Mouse (Mus musculus) hindbrain, embryonic 13.5 days (tissue): ENCODE data around the gene Smarcd3. TPM values are rescaled to one million over a fixed set of nuclear protein-coding genes. Genes with fewer than 3 reads are reported as not detected.

Experiments
- ATAC-seq: fragments of 200-750 bp; cut with Nextera tagmentation; 2 replicates; pipeline ENCODE4 v1.8.0; 2017; ENCODE audit warnings: moderate TSS enrichment; ENCODE audit not compliant: low FRiP score
- H3K27ac ChIP-seq: fragments of 300-500 bp; sonication (generic); 2 replicates; pipeline ENCODE4 v1.5.1; 2015; ENCODE audit warnings: inconsistent platforms, mild to moderate bottlenecking, moderate library complexity
- H3K27me3 ChIP-seq: fragments of 300-500 bp; sonication (generic); 2 replicates; pipeline ENCODE4 v1.6.1; 2015; ENCODE audit warnings: mild to moderate bottlenecking, inconsistent platforms
- H3K36me3 ChIP-seq: fragments of 300-500 bp; sonication (generic); 2 replicates; pipeline ENCODE4 v1.6.1; 2015; ENCODE audit warnings: mild to moderate bottlenecking, inconsistent platforms
- H3K4me1 ChIP-seq: fragments of 300-500 bp; sonication (generic); replicated peaks from 2 replicates; pipeline ENCODE4 v1.6.1; 2015; ENCODE audit warnings: inconsistent platforms
- H3K4me2 ChIP-seq: fragments of 300-500 bp; sonication (generic); 2 replicates; pipeline ENCODE4 v1.6.1; 2015; ENCODE audit warnings: inconsistent platforms, mild to moderate bottlenecking, moderate library complexity
- H3K4me3 ChIP-seq: fragments of 300-500 bp; sonication (generic); 2 replicates; pipeline ENCODE4 v1.5.1; 2015; ENCODE audit warnings: mild to moderate bottlenecking, inconsistent platforms
- H3K9ac ChIP-seq: fragments of 300-500 bp; sonication (generic); 2 replicates; pipeline ENCODE4 v1.6.1; 2015; ENCODE audit warnings: mild to moderate bottlenecking, inconsistent platforms
- H3K9me3 ChIP-seq: fragments of 300-500 bp; sonication (generic); 2 replicates; pipeline ENCODE4 v1.6.1; 2016; ENCODE audit warnings: inconsistent platforms
- WGBS: fragments of 180-500 bp; shearing (Covaris S2); methylation state at CpG from one replicate; pipeline ENCODE4 v1.1.7; 2015; 5-methylcytosine and 5-hydroxymethylcytosine counted together
- polyA plus RNA-seq: library from polyadenylated mRNA; unstranded; fragments of >200 nt; fragmentation: Nextera tagmentation; extraction: Ambion mirVana; gene quantifications from 2 replicates; pipeline ENCODE4 v1.2.1, GENCODE M21; 2015

The Smarcd3 gene
- polyA plus RNA-seq, 1 experiment from 2014 or later, result 87.6 TPM

DNA sequence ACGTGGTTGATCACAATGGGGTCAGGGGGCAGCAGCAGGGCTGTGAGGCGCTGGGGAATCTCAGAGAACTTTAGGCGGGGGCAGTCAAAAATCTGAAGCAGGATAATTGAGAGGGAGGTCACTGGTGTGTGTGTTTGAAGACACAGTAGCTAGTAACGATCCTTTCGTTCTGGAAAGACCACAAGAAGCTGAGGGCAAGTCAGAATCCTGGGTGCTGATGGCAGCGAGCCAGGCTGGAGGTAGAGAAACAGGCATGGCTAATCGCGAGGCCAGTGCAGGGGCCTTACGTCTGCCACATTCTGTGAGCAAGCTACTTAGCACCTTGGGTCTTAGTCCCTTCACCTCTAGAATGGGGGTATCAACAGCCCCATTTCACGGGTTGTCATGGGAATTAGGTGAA is 30.3 kb downstream of the Smarcd3 start:
- peaks cover 56% of the 10 kb centered on the region for H3K4me1 ChIP-seq
- ATAC-seq, result no peak
- WGBS, result 75% methylated on average over 10 of the region's 10 CpGs
- peaks cover 62% of the 10 kb centered on the region for H3K36me3 ChIP-seq
- H3K27ac ChIP-seq, result no peak overlapping the region
- no peak overlapping the region for H3K4me3 ChIP-seq
- H3K27me3 ChIP-seq, result peaks cover 20% of the 10 kb centered on the region
- no peak overlapping the region for H3K9ac ChIP-seq
- no peak overlapping the region for H3K4me2 ChIP-seq
- no peaks in the 10 kb centered on the region for H3K9me3 ChIP-seq

DNA sequence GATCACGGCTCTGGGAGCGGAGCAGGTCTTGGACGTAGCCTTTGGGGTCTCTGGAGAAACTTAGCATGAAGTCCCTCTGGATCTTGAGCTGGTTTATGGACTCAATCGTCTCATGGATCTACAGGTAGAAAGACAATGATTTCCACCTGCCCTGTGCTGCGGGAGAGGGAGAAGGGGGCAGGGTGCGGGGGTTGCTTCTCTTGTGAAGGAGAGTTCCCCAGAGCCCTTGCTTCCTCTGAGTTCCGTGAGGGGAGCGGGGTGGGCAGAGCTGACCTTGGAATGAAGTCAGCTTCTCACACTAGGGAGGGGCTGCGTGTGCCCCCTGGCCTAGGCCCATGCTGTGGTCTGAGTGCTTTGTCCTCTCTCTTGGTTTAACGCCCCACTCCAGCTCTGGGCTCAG is 31.0 kb downstream of the Smarcd3 start:
- H3K27ac ChIP-seq, result no peak overlapping the region
- peaks cover 20% of the 10 kb centered on the region for H3K27me3 ChIP-seq
- H3K9ac ChIP-seq, result no peak overlapping the region
- H3K4me1 ChIP-seq, result peaks cover 56% of the 10 kb centered on the region
- peaks cover 69% of the 10 kb centered on the region for H3K36me3 ChIP-seq
- no peaks in the 10 kb centered on the region for H3K9me3 ChIP-seq
- 81% methylated on average over 10 of the region's 10 CpGs for WGBS
- no peak overlapping the region for H3K4me3 ChIP-seq
- no peak overlapping the region for H3K4me2 ChIP-seq
- no peak for ATAC-seq

DNA sequence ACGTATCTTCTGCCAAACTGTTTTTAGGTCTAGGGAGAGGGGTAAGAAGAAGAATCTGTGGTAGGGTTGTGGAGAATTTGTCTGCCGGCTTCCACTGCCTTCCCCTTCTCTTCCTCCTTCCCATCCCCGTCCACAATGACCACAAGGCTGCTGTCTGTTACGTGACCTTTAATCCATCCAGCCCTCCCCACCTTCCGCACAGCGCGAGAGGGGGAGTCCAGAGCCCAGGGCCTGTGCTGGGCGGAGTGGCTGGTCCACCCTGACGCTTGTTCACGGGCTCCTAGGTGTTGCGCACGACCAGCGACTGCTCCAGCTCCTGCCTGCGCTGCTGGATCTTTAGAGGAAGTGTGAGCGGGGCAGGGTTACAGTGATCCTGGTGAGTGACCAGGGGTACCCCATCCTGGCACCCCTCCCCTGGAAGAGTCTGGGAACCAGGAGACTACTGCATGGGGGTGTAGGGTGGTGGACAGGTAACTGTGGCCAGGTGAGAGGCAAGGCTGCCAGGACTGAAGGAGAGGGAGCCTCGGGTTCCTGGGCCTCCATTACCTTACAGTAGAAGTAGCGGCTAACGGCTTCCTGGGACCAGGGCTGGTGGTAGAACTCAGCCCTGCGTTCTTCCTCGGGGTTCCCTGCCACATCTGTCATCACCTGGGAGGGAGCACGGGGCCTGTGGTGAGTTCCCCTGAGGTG is 31.6 kb downstream of the Smarcd3 start:
- peaks cover 56% of the 10 kb centered on the region for H3K4me1 ChIP-seq
- no peaks in the 10 kb centered on the region for H3K9me3 ChIP-seq
- H3K4me3 ChIP-seq, result no peak overlapping the region
- no peak overlapping the region for H3K4me2 ChIP-seq
- no peak for ATAC-seq
- peaks cover 71% of the 10 kb centered on the region for H3K36me3 ChIP-seq
- peak overlapping the region; percentile 53; the same call in 1 of the 2 replicates for H3K9ac ChIP-seq
- WGBS, result 68% methylated on average over 21 of the region's 21 CpGs
- no peak overlapping the region for H3K27ac ChIP-seq
- peaks cover 20% of the 10 kb centered on the region for H3K27me3 ChIP-seq

DNA sequence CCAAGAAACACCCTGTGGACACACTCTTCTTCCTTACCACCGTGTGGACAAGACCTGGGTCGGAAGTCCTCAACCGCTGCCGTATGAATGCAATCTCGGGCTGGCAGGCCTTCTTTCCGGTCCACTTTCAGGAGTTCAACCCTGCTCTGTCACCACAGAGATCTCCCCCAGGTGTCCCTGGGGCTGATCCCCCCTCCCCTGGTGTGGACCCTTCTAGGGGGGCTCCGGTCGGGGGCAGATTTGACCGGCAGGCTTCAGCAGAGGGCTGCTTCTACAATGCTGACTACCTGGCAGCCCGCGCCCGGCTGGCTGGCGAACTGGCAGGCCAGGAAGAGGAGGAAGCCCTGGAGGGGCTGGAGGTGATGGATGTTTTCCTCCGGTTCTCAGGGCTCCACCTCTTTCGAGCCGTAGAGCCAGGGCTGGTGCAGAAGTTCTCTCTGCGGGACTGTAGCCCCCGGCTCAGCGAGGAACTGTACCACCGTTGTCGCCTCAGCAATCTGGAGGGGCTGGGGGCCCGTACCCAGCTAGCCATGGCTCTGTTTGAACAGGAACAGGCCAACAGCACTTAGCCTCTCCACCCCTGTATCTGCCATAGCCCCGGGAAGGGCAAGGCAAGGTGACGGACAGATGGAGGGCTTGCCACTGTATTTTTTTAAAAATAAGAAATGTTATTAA is 32.3 kb downstream of the Smarcd3 start:
- Histone ChIP-seq H3K4me1 (peaks cover 58% of the 10 kb centered on the region), H3K9ac (peak overlapping the region; percentile 53), H3K4me3 (no peak overlapping the region), H3K36me3 (peaks cover 71% of the 10 kb centered on the region), H3K27me3 (peaks cover 20% of the 10 kb centered on the region), H3K4me2 (no peak overlapping the region), H3K27ac (no peak overlapping the region), H3K9me3 (no peaks in the 10 kb centered on the region)
- WGBS, result 50% methylated on average over 24 of the region's 24 CpGs
- ATAC-seq, result no peak

- no peak for ATAC-seq
- Histone ChIP-seq H3K4me1 (peaks cover 52% of the 10 kb centered on the region), H3K27me3 (peaks cover 20% of the 10 kb centered on the region), H3K36me3 (peaks cover 71% of the 10 kb centered on the region), H3K9me3 (no peaks in the 10 kb centered on the region), H3K4me3 (0 out of 2 replicates have a peak overlapping the region, but pooled peaks have one; percentile 2), H3K9ac (peak overlapping the region; percentile 35; the same call in 1 of the 2 replicates), H3K4me2 (peak overlapping the region; percentile 21; the same call in 1 of the 2 replicates), H3K27ac (no peak overlapping the region)
- 23% methylated on average over 23 of the region's 23 CpGs for WGBS
These were observed 32.9 kb downstream of the Smarcd3 start for GRCm38 (mm10) chr5:24591268-24591721.

DNA sequence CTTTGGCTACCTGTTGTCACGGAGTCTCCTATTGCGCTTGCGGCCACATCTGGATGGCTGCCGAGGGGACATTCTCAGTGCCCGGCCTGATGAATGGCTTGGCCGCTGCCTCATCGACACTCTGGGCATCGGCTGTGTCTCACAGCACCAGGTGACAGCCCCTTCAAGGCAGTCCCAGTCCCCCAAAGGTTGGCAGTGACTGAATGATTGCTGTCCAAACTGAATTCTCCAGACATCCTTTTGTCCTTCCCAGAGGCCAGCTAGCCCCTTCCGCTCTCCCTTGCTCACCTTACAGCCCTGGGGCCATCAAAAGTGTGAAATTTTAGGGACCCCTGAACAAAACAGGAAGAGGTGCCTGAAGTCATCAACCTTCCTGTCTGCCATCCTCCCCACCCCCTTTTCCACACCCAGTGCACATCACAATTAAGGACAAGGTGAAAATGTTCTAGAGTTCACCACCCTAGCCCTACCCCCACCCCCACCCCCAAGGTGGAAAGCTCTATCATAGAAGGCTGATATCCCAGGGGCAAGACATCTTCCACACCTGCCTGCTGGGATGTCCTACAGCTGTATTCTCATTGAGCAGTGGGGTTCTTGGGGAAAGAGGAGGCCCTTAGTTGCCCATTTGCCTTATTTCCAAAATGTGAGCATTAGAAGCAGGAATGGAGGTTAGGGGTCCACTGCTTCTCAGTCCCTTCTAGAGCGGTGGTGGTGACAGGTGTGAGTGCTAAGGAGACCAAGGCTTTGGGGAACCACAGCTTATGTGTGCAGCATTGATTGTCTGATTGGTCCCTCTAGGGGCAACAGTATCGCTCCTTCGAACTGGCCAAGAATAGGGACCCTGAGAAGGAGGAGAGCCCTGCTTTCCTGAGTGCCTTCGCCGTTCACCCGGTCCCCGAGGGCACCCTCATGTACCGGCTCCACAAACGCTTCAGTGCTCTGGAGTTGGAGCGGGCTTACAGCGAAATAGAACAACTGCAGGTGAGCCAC is 34.4 kb downstream of the Smarcd3 start:
- no peak overlapping the region for H3K9ac ChIP-seq
- H3K4me3 ChIP-seq, result no peak overlapping the region
- no peaks in the 10 kb centered on the region for H3K9me3 ChIP-seq
- H3K36me3 ChIP-seq, result peaks cover 57% of the 10 kb centered on the region
- H3K4me1 ChIP-seq, result peaks cover 42% of the 10 kb centered on the region
- WGBS, result 90% methylated on average over 20 of the region's 20 CpGs
- H3K4me2 ChIP-seq, result no peak overlapping the region
- no peak for ATAC-seq
- peaks cover 20% of the 10 kb centered on the region for H3K27me3 ChIP-seq
- no peak overlapping the region for H3K27ac ChIP-seq

DNA sequence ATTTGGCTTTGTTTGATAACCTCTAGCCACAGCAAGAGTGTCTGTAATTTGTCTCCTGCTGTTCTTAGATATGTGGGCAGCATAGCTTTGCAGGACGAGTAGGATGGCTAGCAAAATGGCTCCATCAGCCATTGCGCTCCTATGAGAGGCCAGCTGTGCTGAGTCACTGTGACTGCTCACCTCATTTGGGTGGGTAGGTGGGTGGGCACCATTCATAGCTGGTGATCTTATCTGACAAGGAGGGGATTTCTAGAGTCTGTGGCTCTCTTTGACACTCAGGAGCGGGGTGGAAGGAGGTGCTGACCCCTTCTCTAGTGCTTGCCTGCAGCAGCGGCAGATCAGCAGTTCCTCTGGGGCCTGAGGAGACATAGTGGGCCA is 37.0 kb downstream of the Smarcd3 start:
- H3K27me3 ChIP-seq, result peaks cover 16% of the 10 kb centered on the region
- ATAC-seq, result peak; percentile 33; the same call in 1 of the 2 replicates
- H3K4me1 ChIP-seq, result peaks cover 40% of the 10 kb centered on the region
- H3K27ac ChIP-seq, result peak overlapping the region; percentile 86
- H3K36me3 ChIP-seq, result peaks cover 34% of the 10 kb centered on the region
- peak overlapping the region; percentile 88 for H3K9ac ChIP-seq
- no peaks in the 10 kb centered on the region for H3K9me3 ChIP-seq
- H3K4me2 ChIP-seq, result peak overlapping the region; percentile 97
- WGBS, result 29% methylated on average over 4 of the region's 4 CpGs
- H3K4me3 ChIP-seq, result peak overlapping the region; percentile 86

DNA sequence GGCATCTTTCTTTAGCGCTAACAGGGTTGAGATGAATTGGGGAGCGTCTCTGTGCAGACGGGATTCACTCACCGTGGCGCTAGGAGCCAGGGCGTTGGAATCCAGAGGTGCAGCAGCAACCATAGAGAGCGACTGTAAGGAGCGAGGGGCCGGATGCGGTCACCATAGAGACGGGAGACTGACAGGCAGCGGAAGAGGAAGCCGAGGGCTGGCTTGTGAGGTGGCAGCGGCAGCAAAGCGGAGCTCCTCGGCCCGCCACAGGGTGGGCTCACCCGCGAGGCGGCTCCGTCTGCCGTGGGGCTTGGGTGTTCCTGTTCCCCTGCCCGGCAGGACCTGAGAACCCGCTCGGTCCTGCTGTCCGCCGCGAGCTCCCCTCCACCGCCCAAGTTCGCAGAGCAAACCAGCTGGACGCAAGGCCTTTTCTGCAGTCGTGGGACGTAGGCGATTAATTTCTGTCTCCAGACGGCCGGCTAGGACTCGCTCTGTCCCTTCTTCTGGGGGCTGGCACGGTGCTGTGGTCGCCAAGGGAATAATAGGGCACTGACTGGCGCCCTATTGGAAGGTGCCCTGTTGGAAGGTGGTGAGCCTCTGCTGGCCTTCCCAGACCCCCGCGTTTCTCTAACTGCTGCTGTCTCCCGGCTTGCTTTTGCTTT is 37.5 kb downstream of the Smarcd3 start, which contains the start of gene Chpf2:
Gene Chpf2, plus strand, starts transcription at position 195 of the 653 bp plus-strand sequence.
- Histone ChIP-seq H3K27me3 (peaks cover 11% of the 10 kb centered on the region), H3K4me2 (peak within 1 kb of the TSS; percentile 97), H3K4me3 (peak within 1 kb of the TSS; percentile 86), H3K27ac (peak within 1 kb of the TSS; percentile 86), H3K9ac (peak within 1 kb of the TSS; percentile 88), H3K9me3 (no peaks in the 10 kb centered on the region), H3K4me1 (peaks cover 35% of the 10 kb centered on the region), H3K36me3 (peaks cover 29% of the 10 kb centered on the region)
- WGBS, result 0% methylated on average over 43 of the region's 43 CpGs
- peak; percentile 93 for ATAC-seq

GRCm38 (mm10) chr5:24586106-24586505 is 38.1 kb downstream of the Smarcd3 start:
- H3K4me3 ChIP-seq, result peak overlapping the region; percentile 86
- H3K9me3 ChIP-seq, result no peaks in the 10 kb centered on the region
- 11% methylated on average over 8 of the region's 8 CpGs for WGBS
- H3K27ac ChIP-seq, result peak overlapping the region; percentile 86
- peaks cover 29% of the 10 kb centered on the region for H3K4me1 ChIP-seq
- peaks cover 7% of the 10 kb centered on the region; the same call in 1 of the 2 replicates for H3K27me3 ChIP-seq
- peaks cover 23% of the 10 kb centered on the region for H3K36me3 ChIP-seq
- peak overlapping the region; percentile 88 for H3K9ac ChIP-seq
- peak overlapping the region; percentile 97 for H3K4me2 ChIP-seq
- ATAC-seq, result peak; percentile 57

- ATAC-seq, result no peak
- whole genome bisulfite sequencing, result 65% methylated on average over 6 of the region's 6 CpGs
- no peaks in the 10 kb centered on the region for H3K9me3 ChIP-seq
- H3K27me3 ChIP-seq, result no peaks in the 10 kb centered on the region
- H3K4me2 ChIP-seq, result peak overlapping the region; percentile 63
- H3K4me3 ChIP-seq, result peak overlapping the region; percentile 76
- peak overlapping the region; percentile 64; the same call in 1 of the 2 replicates for H3K9ac ChIP-seq
- H3K4me1 ChIP-seq, result peaks cover 20% of the 10 kb centered on the region
- H3K27ac ChIP-seq, result peak overlapping the region; percentile 83
- H3K36me3 ChIP-seq, result peaks cover 19% of the 10 kb centered on the region
These were observed 45.9 kb downstream of the Smarcd3 start for GRCm38 (mm10) chr5:24578109-24578963.
